Mouse (Mus musculus) bone marrow macrophage, adult 2 months (primary cell): ENCODE results near the gene Gm6588.

Experiments used
- CTCF ChIP-seq: IDR thresholded peaks from 2 replicates; pipeline ENCODE4 v1.5.1; 2012; ENCODE audit warnings: low read depth, mild to moderate bottlenecking, low read length, moderate library complexity
- POLR2A ChIP-seq: IDR thresholded peaks from 2 replicates; pipeline ENCODE4 v1.6.1; 2012; ENCODE audit warnings: mild to moderate bottlenecking, low read depth, low read length, borderline replicate concordance

- no peak for TF ChIP-seq CTCF
- TF ChIP-seq POLR2A, result no peak
Measured at GRCm38 (mm10) chr5:112493492-112493891, 44.3 kb downstream of the Gm6588 start.
